Mouse (Mus musculus) spleen, adult 18-20 months (tissue): ENCODE data around the gene Syn3.
"Not testable (repeated sequence)": the region's sequence is repeated elsewhere in the genome, so short reads cannot be mapped to it uniquely, and the experiment has no call there.

Experiments used
- DNase-seq, 2 experiments: peaks; one replicate each; pipeline ENCODE4 v3.0.0; 2022; ENCODE audit warnings: mixed read lengths in 2 of 2

Gene Syn3

GRCm38 (mm10) chr10:86498673-86499391 lies at the start of gene Syn3:
TSS of gene Syn3 (minus strand) at chr10:86498896.
- DNase-seq, result peak; percentile 9 to 31

DNA sequence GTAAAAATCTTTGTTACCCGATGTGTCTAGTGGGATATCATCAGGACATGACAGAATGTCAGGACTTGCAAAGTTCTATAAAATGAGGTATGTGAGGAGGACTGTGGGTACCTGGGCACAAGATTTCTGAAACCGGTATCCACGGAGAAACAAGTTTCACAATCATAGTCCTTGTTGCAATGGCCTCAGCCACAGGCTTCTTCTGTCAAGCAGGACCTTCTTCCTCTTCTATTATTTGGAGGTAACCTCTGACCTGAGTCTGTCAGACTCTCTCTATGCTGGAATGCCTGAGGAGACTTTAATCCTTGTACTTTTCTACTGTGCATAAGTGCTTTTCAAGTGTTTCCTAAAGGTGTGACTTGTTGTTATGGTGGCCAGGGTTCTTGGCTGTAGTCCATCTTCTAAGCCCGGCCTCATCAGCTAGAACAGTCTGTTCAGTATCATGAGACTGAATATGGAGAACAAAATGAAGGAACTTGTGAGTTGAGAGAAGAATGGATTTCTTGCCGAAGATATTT lies 27.7 kb upstream of the Syn3 start:
- not testable (repeated sequence) for DNase-seq

DNA sequence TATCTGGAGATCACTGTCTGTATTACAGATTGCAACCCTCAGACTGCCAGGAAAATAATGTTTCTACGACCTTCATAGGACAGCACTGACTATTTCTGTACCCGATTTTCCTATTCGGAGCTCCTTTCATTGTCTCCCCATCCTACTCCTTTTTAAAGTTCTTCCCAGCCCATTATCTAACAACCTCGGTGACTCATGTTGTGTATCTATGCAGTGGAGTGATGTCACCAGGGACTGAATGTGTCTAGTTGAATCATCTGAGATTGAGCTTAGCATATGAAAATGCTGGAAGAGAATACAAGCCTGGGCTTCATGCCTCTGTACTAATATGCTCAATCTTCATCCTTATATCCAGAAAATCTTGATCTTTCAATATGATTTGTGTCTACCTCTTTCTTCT lies 15.1 kb upstream of the Syn3 start:
- DNase-seq, result no peak

DNA sequence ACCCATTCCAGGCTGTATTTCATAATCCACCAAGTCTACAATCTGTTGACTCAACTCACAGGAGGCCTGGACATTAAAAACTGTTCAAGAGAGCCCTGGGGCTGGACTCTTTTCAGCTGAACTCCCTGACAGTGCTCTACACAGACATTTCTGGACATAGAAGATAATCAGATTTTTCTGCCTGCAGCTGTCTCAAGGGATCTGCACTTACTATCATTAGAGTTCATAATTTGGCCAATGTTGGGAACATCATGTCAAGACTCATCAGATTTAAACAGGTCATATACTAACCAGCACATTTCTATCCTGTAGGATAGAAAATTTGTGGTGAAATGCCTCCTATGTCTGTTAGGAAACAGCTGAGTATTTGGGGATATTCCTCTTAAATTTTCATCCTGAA lies 12.2 kb upstream of the Syn3 start:
- no peak for DNase-seq

DNA sequence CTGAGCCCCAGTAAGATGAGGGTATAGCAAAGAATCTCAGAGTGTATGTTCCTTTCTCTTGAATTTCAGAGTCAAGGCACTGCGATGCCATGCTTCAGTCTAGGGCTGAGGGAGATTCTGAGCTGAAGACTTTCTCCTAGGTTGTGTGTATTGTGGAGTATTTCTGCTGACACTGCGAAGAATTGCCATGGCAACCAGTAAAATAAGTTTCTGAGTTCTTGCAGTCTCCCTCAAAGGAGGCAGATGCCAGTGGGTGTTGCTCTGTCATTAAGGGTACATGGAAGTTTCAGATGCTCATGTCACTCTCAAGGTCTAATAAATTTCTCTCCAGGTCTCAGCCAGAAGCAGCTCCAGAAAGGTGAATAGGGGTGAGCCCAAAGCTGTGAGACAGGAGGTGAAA lies 3.4 kb upstream of the Syn3 start:
- no peak for DNase-seq

DNA sequence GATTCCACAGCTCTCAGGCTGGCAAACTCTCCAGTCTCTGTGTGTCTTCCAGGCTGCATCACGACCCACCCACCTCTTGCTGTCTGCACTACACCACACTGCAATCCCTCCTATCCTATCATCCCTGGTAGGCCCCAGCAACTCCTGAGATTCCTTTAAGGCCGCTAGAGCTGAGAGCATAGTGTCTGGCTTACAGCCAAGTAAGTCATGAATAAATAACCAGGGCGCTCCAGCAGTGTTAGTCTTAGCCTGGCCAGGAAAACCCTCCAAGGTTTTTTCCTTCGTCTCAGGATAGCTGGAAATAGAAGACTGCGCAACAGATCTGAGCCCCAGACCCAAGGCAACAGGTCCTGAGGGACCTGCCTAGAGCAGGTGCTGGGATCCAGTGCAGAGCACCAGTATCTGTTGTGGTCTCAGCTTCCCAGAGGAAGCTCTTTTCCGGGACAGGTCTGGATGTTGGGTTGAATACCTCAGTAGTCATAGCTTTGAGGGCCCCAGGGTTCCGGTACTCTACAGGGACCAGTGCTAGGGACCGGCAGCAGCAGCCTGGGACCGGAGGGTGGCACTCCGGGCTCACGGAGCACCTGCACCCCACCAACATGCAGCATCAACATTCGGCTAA lies 534 bp downstream of the Syn3 start:
- DNase-seq, result no peak

DNA sequence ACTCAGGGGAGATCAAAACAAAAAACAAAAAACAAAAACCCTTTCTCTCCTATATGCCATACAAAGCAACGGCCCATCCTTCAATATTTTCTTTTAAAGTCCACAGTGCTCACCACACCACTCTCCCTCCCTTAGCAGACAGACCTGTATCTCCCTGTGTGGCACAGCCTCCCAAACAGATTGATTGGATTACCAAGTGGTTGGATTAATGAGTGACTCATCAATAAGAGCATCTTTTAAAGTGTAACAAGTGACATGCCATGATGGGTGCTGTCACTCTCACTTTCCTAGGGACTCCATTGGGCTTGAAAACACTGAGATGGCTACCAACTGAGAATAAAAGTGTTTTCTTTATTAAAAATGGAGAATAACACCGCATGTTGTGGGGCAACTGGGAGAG lies 2.8 kb downstream of the Syn3 start:
- no peak for DNase-seq

DNA sequence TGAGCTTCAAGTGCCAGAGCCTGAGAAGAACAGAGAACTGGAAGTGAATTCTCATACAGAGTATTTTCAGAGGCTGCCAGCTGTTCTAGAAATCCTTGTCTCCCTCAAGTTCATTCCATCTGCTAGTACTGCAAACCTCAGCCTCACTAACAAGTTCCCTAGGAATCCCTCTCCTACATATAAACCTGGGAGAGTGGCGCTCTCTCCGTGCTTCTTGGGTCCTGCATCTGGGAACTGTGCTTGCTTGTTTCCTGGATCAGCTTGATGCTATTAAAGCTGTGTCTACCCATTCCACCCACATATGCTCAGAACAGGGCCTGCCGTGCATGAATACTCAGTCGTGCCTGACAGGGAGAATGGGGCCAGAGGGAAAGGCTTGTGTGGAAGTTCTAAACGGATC lies 5.6 kb downstream of the Syn3 start:
- no peak for DNase-seq

GRCm38 (mm10) chr10:86492089-86492907 lies 6.4 kb downstream of the Syn3 start:
- DNase-seq, result no peak

DNA sequence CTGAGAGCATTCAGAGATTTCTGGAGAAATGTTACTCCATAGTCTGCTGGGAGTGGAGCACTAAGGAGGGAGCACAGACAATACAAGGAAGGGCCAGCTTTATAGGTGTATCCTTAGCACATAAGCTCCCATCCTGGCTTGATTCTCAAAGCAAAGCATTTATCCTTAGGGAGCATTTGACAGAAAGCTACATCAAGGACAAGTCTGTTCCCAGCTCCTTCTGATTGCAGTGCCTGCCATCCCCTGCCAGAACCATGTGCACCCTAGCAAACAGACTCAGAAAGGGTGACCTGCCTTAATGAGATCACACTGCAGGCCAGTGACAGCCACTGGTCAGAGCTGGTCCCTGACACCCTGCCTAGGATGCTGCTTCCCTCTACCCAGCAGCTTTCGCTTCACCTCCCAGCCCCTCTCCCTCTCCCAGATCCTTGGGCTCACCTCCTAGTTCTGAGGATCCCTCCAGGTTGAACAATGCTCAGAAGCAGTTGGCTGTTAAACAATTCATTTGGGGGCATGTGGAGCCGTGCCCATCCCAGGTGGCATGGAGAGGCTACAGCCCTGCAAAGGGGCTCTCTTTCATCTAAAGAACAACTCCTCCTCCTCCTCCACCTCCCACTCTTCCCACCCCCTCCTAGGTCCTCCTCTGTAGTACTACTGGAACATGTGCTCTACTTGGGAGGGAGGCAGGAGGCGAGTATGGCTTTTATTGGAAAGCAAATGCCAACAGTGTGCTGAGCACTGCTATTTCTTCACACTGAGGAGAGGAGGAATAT lies 7.2 kb downstream of the Syn3 start:
- no peak for DNase-seq

DNA sequence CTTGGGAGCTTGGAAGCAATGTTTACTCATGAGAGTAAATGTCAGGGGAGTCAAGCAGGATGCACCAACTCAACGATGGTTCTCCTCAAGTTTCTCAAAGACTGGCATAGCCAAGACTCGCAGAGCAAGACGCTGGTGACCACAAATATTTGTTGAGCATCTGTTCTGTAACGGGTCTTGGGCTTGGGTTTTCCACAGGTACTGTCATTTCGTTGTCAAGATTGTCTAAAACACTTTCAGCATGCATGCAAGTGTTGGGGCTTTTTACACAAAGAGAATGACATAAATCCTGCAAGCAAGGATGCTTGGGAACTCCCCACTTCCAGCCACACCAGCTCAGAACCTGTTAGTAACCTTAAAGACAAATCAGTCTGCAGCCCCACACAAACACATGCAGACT lies 10.2 kb downstream of the Syn3 start:
- no peak for DNase-seq

DNA sequence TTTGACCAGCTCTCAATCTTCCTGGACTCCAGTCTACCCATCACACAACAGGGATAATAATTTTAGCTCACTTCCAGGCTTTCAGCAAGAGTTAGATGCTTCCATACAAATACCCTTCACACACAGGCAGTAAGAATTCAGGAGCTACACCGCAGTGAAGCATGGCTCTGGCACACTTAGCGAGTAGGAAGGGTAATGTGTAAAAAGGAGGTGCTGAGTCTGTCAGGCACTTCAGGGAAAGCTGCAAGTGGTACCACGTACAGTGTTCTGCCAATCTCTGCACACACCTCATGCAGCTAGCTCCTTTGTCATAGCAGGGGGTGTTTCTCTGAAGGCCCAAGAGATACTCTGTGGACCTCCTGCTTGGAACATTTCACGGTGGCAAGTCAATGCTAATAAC lies 12.7 kb downstream of the Syn3 start:
- no peak for DNase-seq

- DNase-seq, result peak in 1 of 2 experiments; percentile 13
Measured at GRCm38 (mm10) chr10:86483968-86484367, 14.7 kb downstream of the Syn3 start.

DNA sequence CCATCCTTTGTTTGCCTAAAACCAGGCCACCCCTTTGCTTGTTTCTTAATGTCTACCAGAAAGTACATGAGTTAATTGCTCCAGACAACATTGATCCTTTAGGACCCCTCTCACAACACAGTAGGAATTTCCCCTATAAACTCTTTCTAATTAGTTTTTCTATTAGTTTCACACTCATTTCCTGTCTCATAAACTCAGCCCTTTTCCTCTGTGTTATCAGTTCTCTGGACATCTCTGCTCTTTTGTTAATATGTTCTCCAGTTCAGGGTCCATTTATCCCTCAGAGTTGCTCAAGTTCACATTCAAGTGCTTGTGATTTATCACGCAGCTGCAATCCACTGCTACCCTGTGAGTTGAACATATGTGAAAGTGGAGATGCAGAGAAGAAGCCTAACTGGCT lies 16.2 kb downstream of the Syn3 start:
- DNase-seq, result no peak

DNA sequence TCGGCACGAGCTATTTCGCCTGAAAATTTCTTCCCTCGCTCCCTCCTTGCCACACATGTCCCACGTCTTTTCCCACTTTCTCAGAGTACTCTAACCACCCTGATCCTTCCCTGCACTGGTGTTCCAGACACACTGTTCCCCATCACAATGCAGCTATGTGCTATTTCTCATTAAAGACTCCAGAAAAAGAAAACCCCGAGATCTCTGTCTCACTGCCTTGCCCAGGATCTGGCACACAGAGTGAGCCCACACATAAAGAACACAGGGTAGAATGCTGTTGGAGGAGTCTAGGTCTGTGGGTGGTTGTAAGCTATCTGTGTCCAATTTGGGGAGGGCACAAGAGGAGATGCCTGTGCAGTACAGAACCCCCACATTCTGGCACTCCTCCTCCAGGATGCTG lies 18.0 kb downstream of the Syn3 start:
- no peak for DNase-seq

DNA sequence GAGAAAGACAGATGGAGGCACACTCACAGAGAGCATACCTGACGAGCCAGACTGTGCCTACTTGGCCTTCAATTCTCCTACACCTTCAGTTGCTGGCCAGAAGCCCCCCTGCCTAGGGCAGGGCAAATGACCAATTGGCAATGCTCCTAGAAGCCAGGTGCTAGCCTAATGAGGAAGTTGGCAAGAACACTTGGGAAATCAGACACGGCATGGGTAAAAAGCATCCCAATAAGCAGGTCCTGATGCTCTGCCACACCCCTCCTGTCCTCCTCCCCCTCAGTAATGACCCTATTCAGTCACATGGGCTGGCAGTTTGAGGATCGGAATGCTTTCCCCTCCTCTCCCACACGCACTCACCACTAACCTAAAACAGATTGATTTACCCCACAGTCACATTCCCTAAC lies 19.0 kb downstream of the Syn3 start:
- no peak for DNase-seq

DNA sequence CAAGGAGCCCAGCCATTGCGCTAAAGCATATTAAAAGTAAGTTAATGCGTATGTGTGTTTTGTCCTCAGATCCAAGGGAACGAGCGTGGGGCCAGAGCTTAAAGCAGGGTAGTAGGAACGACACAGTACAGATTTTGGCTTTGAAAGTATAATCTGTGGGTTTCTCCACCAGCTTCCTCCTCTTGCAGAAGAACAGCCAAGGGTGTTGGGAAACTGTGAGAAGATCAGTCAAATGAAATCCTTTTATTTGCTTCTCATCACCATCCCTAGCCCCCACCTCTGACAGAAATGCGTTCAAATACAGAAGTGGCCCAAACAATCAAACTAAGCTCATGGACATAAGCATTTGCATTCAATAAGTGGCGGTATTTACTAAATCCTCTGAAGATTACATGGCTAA lies 22.0 kb downstream of the Syn3 start:
- DNase-seq, result no peak

DNA sequence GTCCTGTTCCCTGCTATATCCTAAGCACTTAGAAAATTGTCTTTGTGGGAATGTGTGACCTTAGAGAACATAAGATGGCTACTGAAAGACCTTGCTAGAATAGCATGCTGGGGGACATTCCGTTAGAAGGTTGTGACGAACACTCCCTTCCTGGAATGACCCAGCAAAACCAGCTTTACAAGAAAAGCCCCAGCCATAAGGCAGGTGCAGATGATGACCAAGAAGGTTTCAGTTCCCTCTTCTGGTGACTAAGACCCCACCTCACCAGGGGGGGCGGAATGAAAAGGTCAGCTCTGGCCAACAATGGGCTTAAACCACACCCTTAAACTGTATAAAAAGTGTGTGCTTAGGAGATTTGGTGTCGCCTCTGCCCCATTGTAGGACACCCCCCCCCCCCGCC lies 23.4 kb downstream of the Syn3 start:
- no peak for DNase-seq

DNA sequence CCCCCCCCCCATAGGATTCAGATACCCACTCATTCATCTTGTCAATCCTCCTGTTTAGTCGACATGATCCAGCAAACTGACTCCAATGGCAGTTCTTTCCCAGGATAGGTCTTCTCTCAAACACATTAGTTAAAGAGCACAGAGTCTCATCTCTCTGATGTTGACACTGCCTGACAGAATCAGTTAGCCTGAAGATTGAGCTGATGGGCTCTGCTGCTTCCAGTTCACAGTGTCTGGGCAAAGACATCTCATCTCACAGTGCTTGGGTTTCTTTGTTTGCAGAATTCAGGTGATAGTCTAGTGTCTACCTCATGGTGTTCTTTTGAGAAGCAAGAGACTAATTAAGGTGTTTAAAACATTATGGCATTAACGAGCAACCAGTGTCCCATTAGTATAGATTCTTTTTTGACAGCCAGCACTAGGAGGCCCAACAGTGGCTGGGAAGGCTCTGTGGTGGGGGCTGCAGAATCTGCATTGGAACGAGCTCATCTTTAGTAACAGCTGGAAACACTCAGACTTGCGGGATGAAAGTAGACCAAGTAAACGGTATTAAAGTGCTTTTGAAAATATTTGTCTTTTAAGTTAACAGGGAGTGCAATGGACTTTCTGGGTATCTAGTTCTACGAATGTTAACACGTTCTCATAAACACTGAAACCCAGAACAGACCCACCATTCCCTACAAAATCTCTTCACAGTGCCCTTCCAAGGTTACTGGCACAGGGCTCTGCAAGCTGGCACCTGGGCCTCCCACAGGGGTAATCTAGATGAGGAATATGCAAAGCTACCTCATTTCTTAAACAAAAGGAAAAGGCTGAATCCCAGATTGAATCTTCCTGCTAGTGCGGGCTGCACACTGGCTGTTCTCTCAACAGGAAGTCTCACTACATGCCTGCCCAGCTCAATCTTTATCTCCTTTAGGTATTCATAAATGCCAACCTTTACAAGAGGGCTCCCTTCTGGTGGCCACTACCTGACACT lies 24.2 kb downstream of the Syn3 start:
- no peak for DNase-seq

DNA sequence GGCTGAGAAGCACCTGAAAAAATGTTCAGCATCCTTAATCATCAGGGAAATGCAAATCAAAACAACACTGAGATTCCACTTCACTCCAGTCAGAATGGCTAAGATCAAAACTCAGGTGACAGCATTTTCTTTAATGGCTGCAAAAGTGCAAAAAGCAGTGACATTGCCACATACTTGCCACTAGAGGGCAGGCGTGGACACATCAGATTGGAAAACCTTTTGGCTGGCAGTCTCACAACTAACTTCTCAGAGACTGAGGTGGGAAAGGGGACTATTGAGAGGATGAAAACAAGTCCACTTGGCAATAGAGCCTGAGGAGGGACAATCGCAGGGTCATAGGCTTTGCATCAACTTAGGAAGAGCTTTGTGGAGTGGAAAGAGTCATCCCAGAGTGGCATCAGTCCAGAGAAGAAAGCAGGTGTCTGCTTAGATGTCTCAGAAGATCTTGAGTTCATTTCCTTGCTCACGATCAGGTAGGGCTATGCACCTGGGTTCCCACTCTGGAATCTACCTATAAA lies 25.0 kb downstream of the Syn3 start:
- no peak for DNase-seq
